Mouse (Mus musculus) heart, adult 2 months (tissue): ENCODE data around the gene Wiz.

Experiments used
- CTCF ChIP-seq: fragments of 200-600 bp; IDR thresholded peaks from 2 replicates; pipeline ENCODE4 v1.8.1; 2022; ENCODE audit warnings: antibody characterized with exemption, mild to moderate bottlenecking, moderate library complexity
- EP300 ChIP-seq: fragments of 200-500 bp; IDR thresholded peaks from 2 replicates; pipeline ENCODE4 v1.6.1; 2011; ENCODE audit warnings: low read depth, low read length, control low read depth; ENCODE audit not compliant: insufficient read depth
- POLR2A ChIP-seq: fragments of 200-500 bp; IDR thresholded peaks from 2 replicates; pipeline ENCODE4 v1.6.1; 2011; ENCODE audit warnings: mild to moderate bottlenecking, low read depth, low read length, control low read depth; ENCODE audit not compliant: insufficient read depth

DNA sequence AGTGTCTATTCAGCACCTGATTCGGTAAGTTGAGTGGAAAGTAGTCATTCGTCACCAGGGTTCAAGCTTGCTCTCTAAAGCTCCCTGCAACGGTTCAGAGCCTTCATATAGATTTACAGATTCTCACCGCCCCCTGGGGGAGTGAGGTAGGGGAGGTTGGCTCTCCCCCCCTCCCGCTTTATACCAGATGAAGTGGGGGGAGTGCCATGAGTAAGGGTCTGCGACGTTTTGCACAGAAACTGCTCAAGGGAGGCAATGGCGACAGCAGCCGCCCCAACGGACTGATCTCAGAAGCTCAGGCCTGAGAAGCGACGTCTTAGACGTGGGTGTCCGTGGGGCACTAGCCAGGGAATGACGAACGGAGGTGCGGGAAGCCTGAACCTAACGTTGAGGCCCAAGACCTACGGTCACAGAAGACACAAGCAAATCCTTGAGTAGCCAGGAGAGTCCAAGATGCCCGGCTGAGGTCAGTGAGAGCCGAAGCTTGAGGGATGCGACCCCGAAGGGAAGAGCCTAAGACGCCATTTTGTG lies 39.3 kb downstream of the Wiz start:
- TF ChIP-seq CTCF, result no peak
- no peak for TF ChIP-seq EP300
- TF ChIP-seq POLR2A, result no peak
